Mouse (Mus musculus): ENCODE data around the gene Gm5799.
"Not testable (repeated sequence)": the region's sequence is repeated elsewhere in the genome, so short reads cannot be mapped to it uniquely, and the experiment has no call there.

The Gm5799 gene

GRCm38 (mm10) chr14:43543276-43543675, at the start of gene Gm5799:
Gene Gm5799 (plus strand): TSS chr14:43543576.
- not testable (repeated sequence) for DNase-seq (ENCODE audit: low spot score in 2 of 2)

DNA sequence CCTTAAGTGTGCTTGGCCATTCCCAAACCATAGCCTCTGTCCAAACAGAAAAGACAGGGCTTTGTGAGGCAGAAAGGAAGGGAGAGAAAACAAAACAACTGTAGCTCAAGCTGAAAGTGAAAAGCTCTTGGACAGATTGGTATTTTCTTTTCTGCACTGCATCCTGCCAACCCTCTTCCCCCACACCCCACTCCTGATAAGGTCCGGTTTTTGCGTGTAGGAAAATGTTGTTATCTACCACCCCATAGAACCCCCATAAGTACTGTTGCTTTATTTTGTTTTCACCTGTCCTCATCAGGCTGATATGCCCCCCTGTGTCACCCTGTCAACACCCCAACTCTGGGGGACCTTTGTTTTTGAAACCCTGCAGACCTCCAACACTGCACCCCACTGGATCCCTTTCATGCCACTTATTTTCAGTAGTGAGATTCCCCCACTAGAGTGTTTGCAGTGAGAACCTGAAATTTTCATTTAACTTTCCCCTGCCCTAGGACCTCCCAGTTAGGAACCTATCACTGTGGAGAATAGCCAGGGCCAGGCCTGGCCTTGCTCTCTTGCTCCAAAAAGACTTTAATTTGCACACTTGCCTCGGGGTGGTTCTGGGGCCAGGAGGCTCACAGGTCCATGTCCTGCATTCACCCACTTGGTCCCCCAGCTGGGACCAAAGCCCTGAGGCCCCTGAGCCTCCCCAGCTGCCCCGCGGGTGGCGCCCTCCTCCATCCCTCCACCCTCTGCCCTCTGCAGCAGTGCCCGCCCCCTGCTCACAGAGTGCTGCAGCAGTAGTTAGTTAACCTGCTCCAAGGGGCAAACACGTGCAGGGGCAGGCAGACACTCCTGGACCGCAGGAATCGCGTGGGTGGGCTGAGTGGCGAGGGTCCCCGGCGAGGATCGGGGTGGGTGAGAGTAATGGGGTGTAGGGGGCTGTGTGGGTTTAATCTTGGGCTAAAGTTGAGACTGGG, 12.0 kb upstream of the Gm5799 start:
- not testable (repeated sequence) for DNase-seq (ENCODE audit: low spot score in 2 of 2)

DNA sequence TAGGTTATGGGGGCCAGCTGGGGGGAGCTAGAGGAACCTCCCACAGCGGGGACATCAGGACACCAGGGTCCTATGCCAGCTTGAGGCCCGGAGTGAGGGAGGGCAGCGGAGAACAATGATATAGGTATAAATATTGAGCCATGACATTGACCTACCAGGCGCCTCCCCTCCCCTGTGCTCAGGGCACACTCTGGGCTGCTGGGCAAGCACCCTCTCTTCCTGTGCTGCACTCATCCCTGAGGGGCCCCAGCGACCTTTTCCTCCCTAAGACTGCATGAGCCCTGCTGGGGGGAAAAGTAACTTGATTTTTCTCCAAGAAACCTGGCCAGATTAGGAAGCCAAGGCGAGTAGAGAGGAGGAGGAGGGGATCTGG, 11.4 kb upstream of the Gm5799 start:
- DNase-seq (ENCODE audit: low spot score in 2 of 2), result not testable (repeated sequence)

GRCm38 (mm10) chr14:43532387-43532786, 11.0 kb upstream of the Gm5799 start:
- not testable (repeated sequence) for DNase-seq (ENCODE audit: low spot score in 2 of 2)

- not testable (repeated sequence) for DNase-seq (ENCODE audit: low spot score in 2 of 2)
These were observed 5.2 kb upstream of the Gm5799 start for GRCm38 (mm10) chr14:43538144-43538543.

DNA sequence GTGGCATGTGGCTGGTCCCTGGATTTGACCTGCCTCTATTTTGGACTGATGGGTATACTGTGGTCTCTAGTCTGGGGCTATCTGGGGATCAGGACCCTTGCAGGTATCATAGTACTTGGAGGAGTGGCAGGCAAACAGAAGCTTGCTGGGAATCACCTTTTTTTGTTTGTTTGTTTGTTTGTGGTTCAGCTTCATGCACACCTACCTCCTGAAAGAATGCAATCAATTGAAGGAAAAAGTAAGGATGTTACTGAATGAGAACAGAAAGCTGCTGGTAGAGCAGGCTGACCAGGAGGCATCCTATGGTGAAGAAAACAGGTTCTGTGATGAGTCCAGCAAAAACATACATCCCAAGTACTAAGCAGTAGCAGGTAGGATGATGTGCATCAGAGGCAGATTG, 2.9 kb downstream of the Gm5799 start:
- DNase-seq (ENCODE audit: low spot score in 2 of 2), result not testable (repeated sequence)

- DNase-seq (ENCODE audit: low spot score in 2 of 2), result not testable (repeated sequence)
These were observed 8.9 kb downstream of the Gm5799 start for GRCm38 (mm10) chr14:43552271-43552670.

DNA sequence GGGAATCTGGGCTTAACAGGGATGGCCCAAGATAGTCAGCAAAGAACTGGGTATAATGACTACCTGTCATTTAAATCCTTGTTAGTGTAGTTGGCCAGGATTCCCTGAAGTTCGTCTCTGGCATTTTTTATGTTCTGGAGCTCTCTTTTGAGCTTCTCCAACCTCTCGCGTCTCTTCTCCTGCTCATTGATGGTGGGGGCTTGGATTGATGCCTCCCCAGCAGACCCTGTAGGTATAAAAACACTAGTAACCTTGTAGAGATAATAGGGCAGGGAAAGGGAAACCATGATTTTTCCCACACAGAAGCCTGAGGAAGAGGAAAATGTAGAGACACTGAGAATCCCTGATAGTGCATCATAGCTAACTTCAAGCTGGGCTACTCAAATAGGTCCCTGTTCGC, 34.6 kb downstream of the Gm5799 start:
- DNase-seq (ENCODE audit: low spot score in 2 of 2), result not testable (repeated sequence)

DNA sequence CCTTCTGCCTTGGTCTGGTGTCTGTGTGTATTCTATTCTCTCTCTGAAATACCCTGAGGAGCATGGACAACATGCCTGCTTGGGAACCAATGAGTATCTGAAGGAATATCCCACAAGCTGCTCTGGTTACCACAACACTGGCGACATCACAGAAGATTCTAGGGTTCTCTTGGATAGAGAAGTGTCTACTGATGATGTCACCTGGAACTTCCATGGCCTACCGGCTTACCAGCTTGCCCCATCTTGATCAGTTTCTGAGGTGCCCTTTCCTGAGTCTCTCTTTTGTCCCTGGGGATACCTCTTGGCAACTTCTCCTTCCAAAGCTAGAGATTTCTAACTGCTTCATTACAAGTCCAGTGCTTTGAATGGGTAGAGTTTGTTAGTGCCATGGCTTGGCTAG, 35.7 kb downstream of the Gm5799 start, which contains the start of gene Gm17654:
Gene Gm17654 (minus strand): TSS at position 101 of the 400 bp plus-strand sequence.
- DNase-seq (ENCODE audit: low spot score in 2 of 2), result not testable (repeated sequence)

Data from right cerebral cortex, postnatal 36 days (tissue).